Mouse (Mus musculus): ENCODE measurements at regions not wholly inside any gene's neighbourhood (a gene's known extent, or its start where the extent isn't known, plus 50 kb on each side); places are given as distances from the start of the nearest gene placed in this dataset.

DNA sequence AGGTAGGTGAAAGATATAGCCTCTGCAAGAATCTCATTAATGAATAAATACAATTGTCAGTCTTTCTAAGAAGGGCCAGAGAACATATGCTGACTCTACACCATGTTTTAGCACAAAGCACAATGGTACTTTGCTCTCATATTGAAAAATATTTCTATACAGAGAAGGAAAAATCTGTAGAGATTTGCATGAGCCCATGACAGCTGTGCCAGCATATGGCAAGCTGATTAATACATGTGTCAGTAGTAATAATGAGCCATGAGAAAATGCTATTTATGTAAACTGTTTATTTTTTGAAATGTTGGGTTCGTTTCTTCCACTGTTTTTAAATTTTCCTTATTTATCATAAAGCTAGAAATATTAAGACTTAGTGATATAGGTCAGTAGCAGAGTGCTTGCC, 604.5 kb upstream of the Rgs18 start:
- no peak for ATAC-seq (replicated peaks; ENCODE audit: poor library complexity, severe bottlenecking)

DNA sequence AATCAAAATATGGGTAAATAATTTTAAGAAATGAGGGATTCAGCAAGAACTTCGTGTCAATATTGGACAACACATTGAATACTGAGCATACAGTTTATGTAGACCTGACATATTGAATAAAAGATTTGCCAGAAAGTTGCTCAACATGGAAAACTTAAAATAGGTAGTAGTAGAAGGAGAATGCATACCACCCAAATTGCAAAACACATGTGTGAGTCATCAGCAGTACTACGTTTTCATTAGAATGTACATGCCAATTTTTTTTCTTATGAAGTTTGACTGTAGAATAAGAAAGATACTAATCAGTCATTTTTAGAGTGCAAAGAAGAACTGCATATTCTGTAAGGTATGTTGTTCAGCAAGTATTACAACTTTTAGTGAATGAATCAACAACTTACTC, 601.8 kb upstream of the Rgs18 start:
- ATAC-seq (replicated peaks; ENCODE audit: poor library complexity, severe bottlenecking) = no peak

DNA sequence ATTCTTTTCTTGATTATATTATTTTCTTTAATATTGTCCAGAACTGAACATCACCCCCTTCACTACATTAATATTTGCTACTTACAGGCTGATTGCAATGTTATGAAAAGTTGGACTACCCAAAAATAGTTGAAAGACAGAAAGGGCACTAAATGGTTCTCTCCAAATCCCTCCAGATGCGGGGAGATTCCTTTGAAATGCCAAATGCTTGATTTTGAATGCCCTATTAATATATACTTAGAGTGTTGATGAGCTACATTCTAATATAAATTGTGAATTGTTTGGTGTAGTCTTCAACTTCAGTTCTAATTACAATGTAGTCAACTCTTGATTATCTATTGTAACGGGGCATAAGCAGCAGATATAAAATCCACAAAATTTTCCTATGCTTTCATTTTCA, 600.8 kb upstream of the Rgs18 start:
- no peak for ATAC-seq (replicated peaks; ENCODE audit: poor library complexity, severe bottlenecking)

DNA sequence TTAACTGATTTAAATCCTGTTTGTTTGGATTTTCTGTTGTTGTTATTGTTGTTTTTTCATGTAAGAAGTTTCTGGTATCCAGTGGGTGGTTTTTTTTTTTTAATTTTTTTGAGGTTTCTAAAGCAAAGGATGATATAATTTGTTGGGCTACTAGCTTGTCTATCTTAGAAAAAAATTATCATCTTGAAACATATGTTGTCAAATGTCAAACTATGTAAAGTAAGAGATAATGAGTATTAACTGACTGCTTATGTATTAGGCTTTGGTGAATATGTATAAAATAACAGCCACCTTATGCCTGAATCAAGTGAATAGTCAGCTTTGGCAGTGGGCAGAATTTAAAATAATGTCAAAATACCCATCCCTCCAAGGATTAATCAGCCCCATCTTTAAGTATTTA, 588.6 kb upstream of the Rgs18 start:
- ATAC-seq (replicated peaks; ENCODE audit: poor library complexity, severe bottlenecking) = no peak

DNA sequence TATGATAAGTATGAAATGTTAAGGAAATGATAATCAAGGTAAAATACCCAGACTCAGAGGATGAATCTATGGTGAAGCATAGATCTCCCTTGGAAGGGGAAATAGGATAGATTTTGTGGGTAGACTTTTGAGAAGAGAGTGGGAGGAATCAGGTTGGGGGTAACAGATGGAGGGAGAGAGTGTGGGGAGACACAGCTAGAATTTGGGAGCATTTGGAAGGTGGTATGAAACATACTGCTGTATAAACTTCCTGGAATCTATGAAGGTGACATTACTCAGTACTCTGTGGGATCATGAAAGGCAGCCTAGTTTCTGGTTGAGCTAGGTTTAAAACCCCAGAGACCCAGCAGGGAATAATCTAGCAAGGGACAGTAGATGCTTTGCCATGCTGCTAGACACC, 569.6 kb upstream of the Rgs18 start:
- ATAC-seq (replicated peaks; ENCODE audit: poor library complexity, severe bottlenecking) = no peak

DNA sequence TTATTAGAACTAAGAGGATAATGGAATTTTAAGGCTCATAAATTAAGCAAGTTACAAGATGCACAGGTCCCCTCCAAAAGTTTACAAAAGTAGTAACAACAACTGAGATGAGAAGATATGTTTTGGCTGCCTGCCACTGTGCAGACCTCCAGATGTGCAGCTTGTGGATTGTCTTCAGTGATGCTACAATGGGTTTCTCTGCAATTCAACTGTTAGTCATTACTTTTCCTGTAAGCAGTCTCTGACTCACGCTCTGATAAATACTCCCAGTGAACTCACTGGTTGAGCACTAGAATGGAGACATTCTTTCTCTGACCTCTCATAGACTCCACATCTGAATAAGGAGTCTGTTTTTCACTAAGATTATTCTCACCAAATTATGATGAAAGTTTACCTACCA, 569.1 kb upstream of the Rgs18 start:
- ATAC-seq (replicated peaks; ENCODE audit: poor library complexity, severe bottlenecking) = no peak

DNA sequence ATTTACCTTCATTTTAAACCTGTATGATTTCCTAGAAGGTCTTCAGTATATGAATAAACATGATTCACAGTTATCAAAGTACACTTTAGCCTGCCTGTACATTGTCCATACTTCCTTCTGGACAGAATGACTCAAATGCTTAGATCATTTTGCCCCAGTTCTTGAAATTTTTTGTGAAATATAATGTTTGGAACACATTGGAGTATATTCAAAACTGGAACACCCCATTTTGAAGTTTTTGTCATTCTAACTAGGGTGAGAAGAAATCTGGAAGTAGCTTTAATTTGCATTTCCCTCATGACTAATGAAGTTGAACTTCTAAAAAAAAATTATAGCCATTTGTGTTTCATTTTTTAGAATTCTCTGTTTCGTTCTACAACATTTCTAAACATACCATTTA, 561.6 kb upstream of the Rgs18 start:
- no peak for ATAC-seq (replicated peaks; ENCODE audit: poor library complexity, severe bottlenecking)

DNA sequence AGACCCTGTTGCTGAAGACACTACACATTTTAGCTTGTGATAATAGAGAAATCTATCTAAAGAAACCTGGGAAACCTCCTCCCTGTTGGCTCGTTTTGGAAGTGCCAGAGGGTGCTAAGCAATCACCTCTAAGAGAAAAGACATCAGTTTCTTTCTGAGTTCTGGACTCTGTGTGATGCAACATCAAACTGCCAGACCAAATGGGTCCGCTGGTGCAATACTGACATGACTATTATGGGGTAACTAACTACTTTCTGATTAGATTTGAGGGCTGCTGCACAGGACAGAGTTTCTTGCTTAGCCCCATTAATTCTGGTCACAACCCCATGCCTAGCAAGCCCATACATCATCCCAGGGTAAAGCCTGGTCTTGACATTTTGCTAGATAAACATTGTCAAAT, 517.7 kb upstream of the Rgs18 start:
- peak; percentile 80 for ATAC-seq (replicated peaks; ENCODE audit: poor library complexity, severe bottlenecking)

All from granulocyte monocyte progenitor cell, adult 5-6 weeks (primary cell).